Mouse (Mus musculus) thymus, postnatal 0 days (tissue): ENCODE measurements around the gene Braf. TPM values are rescaled to one million over a fixed set of nuclear protein-coding genes. Genes with fewer than 3 reads are reported as not detected.
"Not testable (repeated sequence)": the region's sequence is repeated elsewhere in the genome, so short reads cannot be mapped to it uniquely, and the experiment has no call there.

Source experiments
- DNase-seq: peaks from one replicate; pipeline ENCODE4 v3.0.0-alpha.2; 2015; ENCODE audit warnings: low spot score
- polyA plus RNA-seq: library from polyadenylated mRNA; unstranded; fragments of >200 nt; fragmentation: Nextera tagmentation; extraction: Ambion mirVana; gene quantifications from 2 replicates; pipeline ENCODE4 v1.2.1, GENCODE M21; 2015

Gene Braf
- 5.3 and 7.1 TPM in 2 replicates for polyA plus RNA-seq

- DNase-seq = peak; percentile 92
Observed at GRCm38 (mm10) chr6:39724866-39725711, at the start of gene Braf. TSS of gene Braf (minus strand) at chr6:39725463.

- no peak for DNase-seq
Observed at GRCm38 (mm10) chr6:39775029-39775428, 49.8 kb upstream of the Braf start.

- DNase-seq = no peak
Observed at GRCm38 (mm10) chr6:39757229-39757628, 32.0 kb upstream of the Braf start.

GRCm38 (mm10) chr6:39749881-39750280, 24.6 kb upstream of the Braf start:
- DNase-seq = no peak

- no peak for DNase-seq
Observed at GRCm38 (mm10) chr6:39747094-39747493, 21.8 kb upstream of the Braf start.

GRCm38 (mm10) chr6:39745456-39745855, 20.2 kb upstream of the Braf start:
- no peak for DNase-seq

GRCm38 (mm10) chr6:39739698-39740097, 14.4 kb upstream of the Braf start:
- not testable (repeated sequence) for DNase-seq

GRCm38 (mm10) chr6:39728095-39728494, 2.8 kb upstream of the Braf start:
- no peak for DNase-seq

GRCm38 (mm10) chr6:39726149-39726548, 886 bp upstream of the Braf start:
- no peak for DNase-seq

- no peak for DNase-seq
Observed at GRCm38 (mm10) chr6:39724542-39724865, 759 bp downstream of the Braf start.

GRCm38 (mm10) chr6:39724071-39724470, 1.2 kb downstream of the Braf start:
- DNase-seq = peak; percentile 5

GRCm38 (mm10) chr6:39718567-39718966, 6.7 kb downstream of the Braf start:
- DNase-seq = no peak

- DNase-seq = no peak
Observed at GRCm38 (mm10) chr6:39717049-39717448, 8.2 kb downstream of the Braf start.

GRCm38 (mm10) chr6:39714341-39714740, 10.9 kb downstream of the Braf start:
- DNase-seq = no peak

- no peak for DNase-seq
Observed at GRCm38 (mm10) chr6:39713399-39713798, 11.9 kb downstream of the Braf start.

GRCm38 (mm10) chr6:39705625-39706024, 19.6 kb downstream of the Braf start:
- DNase-seq = no peak

- no peak for DNase-seq
Observed at GRCm38 (mm10) chr6:39693126-39693525, 32.1 kb downstream of the Braf start.

GRCm38 (mm10) chr6:39686839-39687238, 38.4 kb downstream of the Braf start:
- not testable (repeated sequence) for DNase-seq

GRCm38 (mm10) chr6:39681795-39682194, 43.5 kb downstream of the Braf start:
- DNase-seq = no peak

GRCm38 (mm10) chr6:39680524-39680923, 44.7 kb downstream of the Braf start:
- no peak for DNase-seq

- no peak for DNase-seq
Observed at GRCm38 (mm10) chr6:39678241-39678640, 47.0 kb downstream of the Braf start.

GRCm38 (mm10) chr6:39675081-39675480, 50.2 kb downstream of the Braf start:
- no peak for DNase-seq

- no peak for DNase-seq
Observed at GRCm38 (mm10) chr6:39611296-39611695, 114.0 kb downstream of the Braf start.
